Mouse (Mus musculus) forebrain, embryonic 16.5 days (tissue): ENCODE results near the gene Smox. TPM values are rescaled to one million over a fixed set of nuclear protein-coding genes. Genes with fewer than 3 reads are reported as not detected.

Source experiments
- polyA plus RNA-seq: library from polyadenylated mRNA; unstranded; fragments of >200 nt; fragmentation: Nextera tagmentation; extraction: Ambion mirVana; gene quantifications from 2 replicates; pipeline ENCODE4 v1.2.1, GENCODE M21; 2015

Smox gene
- polyA plus RNA-seq, 1 experiment from 2014 or later, result 57.2 TPM

Other genes starting within 250 kb of the Smox start
- gene Pank2, start 229.0 kb upstream of the Smox start, polyA plus RNA-seq, result 26.9 and 33.1 TPM in 2 replicates
- 22.0 and 26.0 TPM in 2 replicates for gene Rnf24, start 138.6 kb upstream of the Smox start, polyA plus RNA-seq
- gene Adra1d, start 70.8 kb downstream of the Smox start, polyA plus RNA-seq, result 0.10 TPM in 1 of 2 replicates, not detected in the other